Mouse (Mus musculus): ENCODE results near the gene Gstt2.

DNA sequence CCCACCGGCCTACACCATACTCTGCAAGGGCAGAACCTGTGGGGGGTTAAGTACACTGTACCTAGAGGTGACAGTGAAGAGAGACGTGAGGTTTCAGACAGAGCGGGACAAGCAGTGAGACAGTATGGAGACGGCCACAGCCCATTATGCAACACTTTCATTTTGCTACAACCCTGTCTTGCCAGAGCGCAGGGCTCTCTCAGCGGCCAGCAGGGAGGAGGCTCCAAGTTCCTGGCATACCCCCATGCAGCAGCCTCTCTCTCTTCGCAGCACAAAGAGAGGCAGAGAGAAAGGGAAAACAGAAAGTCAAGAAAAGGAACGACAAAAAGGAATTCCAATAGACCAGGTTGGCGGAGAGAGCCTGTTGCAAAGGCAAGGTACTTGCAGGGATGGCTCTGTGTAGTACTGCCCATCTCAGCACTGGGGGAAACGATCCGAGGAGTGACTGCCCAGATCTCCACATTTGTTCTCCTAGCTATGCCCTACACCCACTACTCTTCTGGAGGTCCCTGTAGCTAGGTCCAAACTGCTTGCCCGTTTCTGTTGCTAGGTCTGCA, 39.5 kb downstream of the Gstt2 start:
- TF ChIP-seq CTCF (IDR thresholded peaks at IDR 0.05; ENCODE audit: borderline replicate concordance, insufficient read depth, low read length) (no peak), POLR2A (IDR thresholded peaks at IDR 0.05; ENCODE audit: low read depth, low read length) (0 out of 2 replicates have a peak, but pooled peaks have one; percentile 28)

Data from embryonic fibroblast, embryonic 13.5 days (primary cell).